Mouse (Mus musculus) kidney, adult 18-20 months (tissue): ENCODE measurements around the gene Tpm1.

Experiments used
- DNase-seq: peaks from one replicate; pipeline ENCODE4 v3.0.0; 2021

Gene Tpm1

DNA sequence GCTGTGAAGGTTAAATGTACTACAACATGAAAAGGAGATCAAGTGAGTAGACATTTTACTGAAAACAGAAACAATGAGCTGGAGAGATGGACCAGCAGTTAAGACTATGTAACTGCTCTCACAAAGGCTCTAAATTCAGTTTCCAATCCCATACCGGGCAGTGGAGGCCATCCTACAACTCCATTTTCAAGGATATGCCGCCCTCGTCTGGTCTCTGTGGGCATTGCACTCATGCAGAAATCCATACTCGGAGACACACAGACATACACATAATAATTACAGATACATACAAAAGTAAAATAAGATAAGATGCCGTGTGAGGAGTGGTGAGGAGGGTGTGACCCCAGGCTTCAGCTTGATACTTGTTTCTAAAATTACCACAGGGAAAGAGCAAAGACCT, 68.7 kb downstream of the Tpm1 start:
- peak; percentile 81 for DNase-seq

DNA sequence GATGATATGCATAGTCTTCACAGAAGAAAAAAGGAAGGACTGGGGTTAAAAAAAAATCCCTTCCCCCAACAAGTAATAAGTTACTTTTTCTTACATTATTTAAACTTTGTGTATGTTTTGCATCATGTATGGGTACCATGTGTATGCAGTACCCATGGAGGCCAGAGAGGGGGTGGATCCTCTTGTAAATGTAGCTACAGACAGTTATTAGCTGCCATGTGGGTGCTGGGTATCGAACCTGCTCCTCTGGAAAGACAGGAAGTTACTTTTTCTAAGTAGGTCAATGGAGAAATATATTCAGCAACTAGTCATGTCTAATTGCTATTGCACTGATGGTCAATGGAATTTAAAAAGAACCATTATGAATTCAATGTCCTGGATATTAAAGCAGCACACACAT, 70.7 kb downstream of the Tpm1 start:
- DNase-seq: no peak

DNA sequence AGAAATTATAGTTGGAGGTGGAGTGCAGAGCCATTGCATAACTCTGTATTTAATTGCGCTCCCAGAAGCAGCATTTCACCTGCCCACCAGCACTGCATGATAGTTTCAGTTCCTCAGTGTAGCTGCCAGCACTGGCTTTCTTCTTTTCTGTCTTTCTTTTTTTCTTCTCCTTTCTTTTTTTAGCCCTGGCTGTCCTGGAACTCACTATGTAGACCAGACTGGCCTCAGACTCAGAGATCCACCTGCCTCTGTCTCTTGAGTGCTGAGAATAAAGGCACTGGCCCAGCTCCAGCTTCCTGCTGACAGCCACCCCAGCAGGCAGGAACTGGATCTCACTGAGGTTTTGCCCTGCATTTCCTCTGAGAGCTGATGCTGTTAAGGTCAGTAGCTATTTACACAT, 71.2 kb downstream of the Tpm1 start:
- DNase-seq: no peak

DNA sequence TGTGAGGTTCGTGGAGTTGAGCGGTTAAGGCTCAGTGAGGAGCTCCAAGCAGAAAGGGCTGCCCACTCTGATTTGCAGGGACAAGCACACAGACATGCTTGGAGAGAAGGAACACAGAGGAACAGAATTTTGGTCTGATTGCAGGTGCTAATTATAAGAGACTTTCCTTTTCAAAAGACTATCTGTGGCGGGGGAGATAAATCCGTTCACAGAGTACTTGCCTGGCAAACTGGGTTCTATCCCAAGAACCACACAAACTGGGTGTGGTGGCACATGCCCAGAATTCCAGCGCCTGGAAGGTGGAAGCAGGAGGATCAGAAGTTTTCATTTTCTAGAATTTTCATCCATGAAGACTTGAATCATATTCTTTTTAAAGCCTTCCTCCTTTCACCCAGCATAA, 72.1 kb downstream of the Tpm1 start:
- no peak for DNase-seq

DNA sequence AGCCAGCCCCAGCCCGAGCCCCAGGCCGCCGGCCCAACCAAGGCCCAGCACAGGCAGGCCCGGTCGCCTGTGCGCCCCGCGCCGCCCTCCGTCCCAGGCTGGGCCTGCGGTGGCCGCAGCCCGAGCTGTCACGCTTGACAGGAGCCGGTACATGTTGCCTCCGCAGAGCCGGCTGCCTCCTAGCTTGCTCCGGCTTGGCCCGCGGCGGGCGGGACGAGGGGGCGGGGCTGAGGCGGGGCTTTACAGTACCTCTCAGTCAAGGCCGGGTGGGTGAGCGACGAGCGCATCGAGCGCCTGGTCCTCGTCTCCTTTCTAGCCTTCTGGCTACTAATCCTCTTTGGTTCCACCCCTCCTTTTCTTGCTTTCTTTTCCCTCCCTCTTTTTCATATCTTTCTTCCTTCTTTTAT, 74.0 kb downstream of the Tpm1 start, which contains the start of gene Lactb:
Gene Lactb (minus strand): TSS at position 246 of the 407 bp plus-strand sequence.
- DNase-seq: peak; percentile 97

DNA sequence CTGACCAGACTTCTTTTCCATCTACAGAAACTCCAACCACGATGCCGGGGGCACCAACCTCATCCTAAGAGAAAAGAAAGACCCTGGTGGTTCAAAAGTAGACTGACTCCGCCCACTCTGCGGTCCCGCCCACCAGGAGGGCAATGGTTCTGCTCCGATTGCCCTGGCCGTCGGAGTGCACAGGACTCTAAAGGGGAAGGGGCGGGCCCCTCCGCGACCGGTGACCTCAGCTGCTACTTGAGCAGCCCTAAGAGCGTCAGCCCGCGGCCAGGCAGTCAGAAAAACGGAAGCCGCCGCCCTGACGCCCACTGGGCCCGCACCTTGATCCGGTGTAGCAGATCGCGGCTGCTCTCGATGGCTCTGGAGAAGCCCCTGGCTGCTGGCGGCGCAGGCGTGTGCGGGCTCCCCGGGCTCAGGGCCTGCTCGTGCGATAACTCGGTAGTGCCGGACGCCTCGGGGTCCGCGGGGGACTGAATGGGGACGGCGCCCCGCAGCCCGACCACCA, 74.4 kb downstream of the Tpm1 start:
- peak; percentile 89 for DNase-seq
